Mouse (Mus musculus): ENCODE data around the gene Amd1. TPM values are rescaled to one million over a fixed set of nuclear protein-coding genes. Genes with fewer than 3 reads are reported as not detected.
A peak's percentile ranks its signal among the peaks of the same experiment; 100 is the strongest.

Gene Amd1
- polyA plus RNA-seq, 1 experiment from 2014 or later = 43.0 TPM

DNA sequence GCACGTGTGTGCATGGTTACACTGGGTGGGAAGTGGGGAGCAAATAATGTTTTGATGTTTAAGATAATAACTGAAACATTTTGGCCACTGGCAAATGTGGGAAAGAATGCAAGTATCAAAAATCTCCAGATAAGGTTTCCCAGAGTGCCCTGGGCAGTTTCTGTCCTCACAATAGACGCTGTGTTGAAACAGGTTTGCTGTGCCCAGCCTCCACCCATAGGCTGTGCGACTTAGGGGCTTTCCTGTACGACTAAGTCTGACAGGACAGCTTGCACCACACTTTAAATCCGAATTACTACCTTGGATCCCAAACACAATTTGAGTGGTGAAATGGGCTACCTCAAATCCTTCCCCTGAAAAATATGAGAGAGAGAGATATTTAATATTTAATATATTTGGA lies 23.7 kb downstream of the Amd1 start:
- H3K9ac ChIP-seq (ENCODE audit: low read length) = no peak overlapping the region
- no peak overlapping the region for H3K4me3 ChIP-seq (ENCODE audit: control insufficient read depth in 1 of 2, insufficient read depth in 1 of 2, low read depth in 1 of 2, low read length in 2 of 2)
- H3K4me2 ChIP-seq (ENCODE audit: low read length) = no peak overlapping the region
- no peaks in the 10 kb centered on the region; a peak in 1 of 4 replicates for H3K4me1 ChIP-seq (ENCODE audit: control insufficient read depth in 2 of 2, insufficient read depth in 2 of 2, low read length in 2 of 2)
- no peaks in the 10 kb centered on the region for H3K36me3 ChIP-seq (ENCODE audit: control insufficient read depth, insufficient read depth, low read length)
- H3K27ac ChIP-seq (replicated peaks in 1 of 2; ENCODE audit: control insufficient read depth in 1 of 2, insufficient read depth in 1 of 2, low read depth in 2 of 2, low read length in 2 of 2) = no peak overlapping the region
- 61% methylated on average over 5 of the region's 5 CpGs for WGBS
- ATAC-seq (ENCODE audit: insufficient number of reproducible peaks, insufficient read depth, low FRiP score, low read depth) = no peak
- H3K9me3 ChIP-seq (ENCODE audit: control insufficient read depth, low read length) = no peaks in the 10 kb centered on the region
- H3K27me3 ChIP-seq (ENCODE audit: control insufficient read depth, insufficient read depth, low read length) = no peaks in the 10 kb centered on the region

GRCm38 (mm10) chr10:40275991-40276390 lies 26.0 kb downstream of the Amd1 start:
- no peaks in the 10 kb centered on the region for H3K36me3 ChIP-seq (ENCODE audit: control insufficient read depth, insufficient read depth, low read length)
- no peaks in the 10 kb centered on the region for H3K9me3 ChIP-seq (ENCODE audit: control insufficient read depth, low read length)
- H3K9ac ChIP-seq (ENCODE audit: low read length) = 0 out of 2 replicates have a peak overlapping the region, but pooled peaks have one; percentile 4
- WGBS = 55% methylated on average over 7 of the region's 7 CpGs
- H3K4me2 ChIP-seq (ENCODE audit: low read length) = no peak overlapping the region
- H3K27me3 ChIP-seq (ENCODE audit: control insufficient read depth, insufficient read depth, low read length) = no peaks in the 10 kb centered on the region
- no peak for ATAC-seq (ENCODE audit: insufficient number of reproducible peaks, insufficient read depth, low FRiP score, low read depth)
- no peak overlapping the region for H3K27ac ChIP-seq (replicated peaks in 1 of 2; ENCODE audit: control insufficient read depth in 1 of 2, insufficient read depth in 1 of 2, low read depth in 2 of 2, low read length in 2 of 2)
- no peaks in the 10 kb centered on the region; a peak in 1 of 4 replicates for H3K4me1 ChIP-seq (ENCODE audit: control insufficient read depth in 2 of 2, insufficient read depth in 2 of 2, low read length in 2 of 2)
- H3K4me3 ChIP-seq (ENCODE audit: control insufficient read depth in 1 of 2, insufficient read depth in 1 of 2, low read depth in 1 of 2, low read length in 2 of 2) = no peak overlapping the region

DNA sequence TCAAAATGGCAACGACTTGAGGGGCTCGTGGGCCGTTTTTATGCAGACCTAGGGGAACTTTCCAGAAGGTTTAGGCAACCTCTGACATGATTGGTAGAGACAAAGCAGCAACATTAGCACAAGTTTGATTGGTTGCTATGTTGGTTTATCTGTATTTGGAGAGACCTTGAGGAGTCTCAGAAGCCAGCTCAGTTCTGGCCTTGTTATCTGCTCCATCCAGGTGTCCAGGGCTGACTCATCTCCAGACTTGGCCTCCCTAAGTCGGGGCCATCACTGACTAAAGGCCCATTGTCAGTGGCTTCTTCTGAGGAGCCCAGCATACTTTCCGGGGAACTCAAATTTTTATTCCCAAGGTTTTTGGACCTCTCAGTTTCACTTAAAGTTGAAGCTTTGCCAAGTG lies 28.0 kb downstream of the Amd1 start:
- Histone ChIP-seq H3K27ac (replicated peaks in 1 of 2; ENCODE audit: control insufficient read depth in 1 of 2, insufficient read depth in 1 of 2, low read depth in 2 of 2, low read length in 2 of 2) (no peak overlapping the region), H3K4me3 (ENCODE audit: control insufficient read depth in 1 of 2, insufficient read depth in 1 of 2, low read depth in 1 of 2, low read length in 2 of 2) (no peak overlapping the region), H3K9me3 (ENCODE audit: control insufficient read depth, low read length) (no peaks in the 10 kb centered on the region), H3K4me2 (ENCODE audit: low read length) (no peak overlapping the region), H3K4me1 (ENCODE audit: control insufficient read depth in 2 of 2, insufficient read depth in 2 of 2, low read length in 2 of 2) (no peaks in the 10 kb centered on the region; a peak in 1 of 4 replicates), H3K27me3 (ENCODE audit: control insufficient read depth, insufficient read depth, low read length) (no peaks in the 10 kb centered on the region), H3K36me3 (ENCODE audit: control insufficient read depth, insufficient read depth, low read length) (no peaks in the 10 kb centered on the region), H3K9ac (ENCODE audit: low read length) (no peak overlapping the region)
- no peak for ATAC-seq (ENCODE audit: insufficient number of reproducible peaks, insufficient read depth, low FRiP score, low read depth)
- 74% methylated on average over 5 of the region's 5 CpGs for WGBS

GRCm38 (mm10) chr10:40271216-40271615 lies 30.8 kb downstream of the Amd1 start:
- H3K4me2 ChIP-seq (ENCODE audit: low read length) = no peak overlapping the region
- ATAC-seq (ENCODE audit: insufficient number of reproducible peaks, insufficient read depth, low FRiP score, low read depth) = no peak
- WGBS = 79% methylated on average over 3 of the region's 3 CpGs
- H3K27ac ChIP-seq (replicated peaks in 1 of 2; ENCODE audit: control insufficient read depth in 1 of 2, insufficient read depth in 1 of 2, low read depth in 2 of 2, low read length in 2 of 2) = no peak overlapping the region
- H3K27me3 ChIP-seq (ENCODE audit: control insufficient read depth, insufficient read depth, low read length) = no peaks in the 10 kb centered on the region
- no peak overlapping the region for H3K4me3 ChIP-seq (ENCODE audit: control insufficient read depth in 1 of 2, insufficient read depth in 1 of 2, low read depth in 1 of 2, low read length in 2 of 2)
- no peaks in the 10 kb centered on the region for H3K9me3 ChIP-seq (ENCODE audit: control insufficient read depth, low read length)
- H3K9ac ChIP-seq (ENCODE audit: low read length) = no peak overlapping the region
- no peaks in the 10 kb centered on the region; a peak in 1 of 4 replicates for H3K4me1 ChIP-seq (ENCODE audit: control insufficient read depth in 2 of 2, insufficient read depth in 2 of 2, low read length in 2 of 2)
- no peaks in the 10 kb centered on the region for H3K36me3 ChIP-seq (ENCODE audit: control insufficient read depth, insufficient read depth, low read length)

DNA sequence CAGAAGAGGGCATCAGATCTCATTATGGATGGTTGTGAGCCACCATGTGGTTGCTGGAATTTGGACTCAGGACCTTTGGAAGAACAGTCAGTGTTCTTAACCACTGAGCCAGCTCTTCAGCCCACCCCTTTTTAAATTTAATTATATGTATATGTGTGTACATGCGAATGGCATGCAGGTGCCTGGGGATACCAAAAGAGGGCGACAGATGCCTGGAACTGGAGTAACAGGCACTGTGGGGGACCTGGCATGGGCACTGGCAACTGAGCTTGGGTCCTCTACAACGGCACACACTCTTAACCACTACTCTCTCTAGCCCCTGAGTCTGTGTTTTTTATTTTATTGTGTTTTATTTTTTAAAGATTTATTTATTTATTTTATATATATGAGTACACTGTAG lies 37.1 kb downstream of the Amd1 start:
- no peaks in the 10 kb centered on the region for H3K27me3 ChIP-seq (ENCODE audit: control insufficient read depth, insufficient read depth, low read length)
- H3K36me3 ChIP-seq (ENCODE audit: control insufficient read depth, insufficient read depth, low read length) = no peaks in the 10 kb centered on the region
- no peak for ATAC-seq (ENCODE audit: insufficient number of reproducible peaks, insufficient read depth, low FRiP score, low read depth)
- H3K4me1 ChIP-seq (ENCODE audit: control insufficient read depth in 2 of 2, insufficient read depth in 2 of 2, low read length in 2 of 2) = peaks cover 0 to 2% of the 10 kb centered on the region in 2 experiments; a peak in 1 of 4 replicates
- no peak overlapping the region for H3K4me3 ChIP-seq (ENCODE audit: control insufficient read depth in 1 of 2, insufficient read depth in 1 of 2, low read depth in 1 of 2, low read length in 2 of 2)
- no peak overlapping the region for H3K4me2 ChIP-seq (ENCODE audit: low read length)
- no peak overlapping the region for H3K27ac ChIP-seq (replicated peaks in 1 of 2; ENCODE audit: control insufficient read depth in 1 of 2, insufficient read depth in 1 of 2, low read depth in 2 of 2, low read length in 2 of 2)
- 74% methylated on average over 3 of the region's 3 CpGs for WGBS
- 0 out of 2 replicates have a peak, but pooled peaks cover 3% of the 10 kb centered on the region for H3K9me3 ChIP-seq (ENCODE audit: control insufficient read depth, low read length)
- H3K9ac ChIP-seq (ENCODE audit: low read length) = no peak overlapping the region

GRCm38 (mm10) chr10:40263691-40264090 lies 38.3 kb downstream of the Amd1 start:
- no peaks in the 10 kb centered on the region for H3K36me3 ChIP-seq (ENCODE audit: control insufficient read depth, insufficient read depth, low read length)
- 0 out of 2 replicates have a peak, but pooled peaks cover 3% of the 10 kb centered on the region for H3K9me3 ChIP-seq (ENCODE audit: control insufficient read depth, low read length)
- H3K27ac ChIP-seq (replicated peaks in 1 of 2; ENCODE audit: control insufficient read depth in 1 of 2, insufficient read depth in 1 of 2, low read depth in 2 of 2, low read length in 2 of 2) = no peak overlapping the region
- WGBS = 72% methylated on average over 4 of the region's 4 CpGs
- H3K4me3 ChIP-seq (ENCODE audit: control insufficient read depth in 1 of 2, insufficient read depth in 1 of 2, low read depth in 1 of 2, low read length in 2 of 2) = no peak overlapping the region
- H3K27me3 ChIP-seq (ENCODE audit: control insufficient read depth, insufficient read depth, low read length) = no peaks in the 10 kb centered on the region
- no peak overlapping the region for H3K4me2 ChIP-seq (ENCODE audit: low read length)
- H3K9ac ChIP-seq (ENCODE audit: low read length) = no peak overlapping the region
- no peak for ATAC-seq (ENCODE audit: insufficient number of reproducible peaks, insufficient read depth, low FRiP score, low read depth)
- peaks cover 0 to 11% of the 10 kb centered on the region in 2 experiments; a peak in 2 of 4 replicates for H3K4me1 ChIP-seq (ENCODE audit: control insufficient read depth in 2 of 2, insufficient read depth in 2 of 2, low read length in 2 of 2)

GRCm38 (mm10) chr10:40262200-40262599 lies 39.8 kb downstream of the Amd1 start:
- peaks cover 0 to 11% of the 10 kb centered on the region in 2 experiments; a peak in 2 of 4 replicates for H3K4me1 ChIP-seq (ENCODE audit: control insufficient read depth in 2 of 2, insufficient read depth in 2 of 2, low read length in 2 of 2)
- H3K27me3 ChIP-seq (ENCODE audit: control insufficient read depth, insufficient read depth, low read length) = no peaks in the 10 kb centered on the region
- H3K9ac ChIP-seq (ENCODE audit: low read length) = no peak overlapping the region
- H3K36me3 ChIP-seq (ENCODE audit: control insufficient read depth, insufficient read depth, low read length) = no peaks in the 10 kb centered on the region
- WGBS = 78% methylated on average over 6 of the region's 6 CpGs
- no peak overlapping the region for H3K4me2 ChIP-seq (ENCODE audit: low read length)
- H3K9me3 ChIP-seq (ENCODE audit: control insufficient read depth, low read length) = 0 out of 2 replicates have a peak, but pooled peaks cover 3% of the 10 kb centered on the region
- no peak overlapping the region for H3K4me3 ChIP-seq (ENCODE audit: control insufficient read depth in 1 of 2, insufficient read depth in 1 of 2, low read depth in 1 of 2, low read length in 2 of 2)
- no peak overlapping the region for H3K27ac ChIP-seq (replicated peaks in 1 of 2; ENCODE audit: control insufficient read depth in 1 of 2, insufficient read depth in 1 of 2, low read depth in 2 of 2, low read length in 2 of 2)
- ATAC-seq (ENCODE audit: insufficient number of reproducible peaks, insufficient read depth, low FRiP score, low read depth) = no peak

- H3K36me3 ChIP-seq (ENCODE audit: control insufficient read depth, insufficient read depth, low read length) = no peaks in the 10 kb centered on the region
- no peak for ATAC-seq (ENCODE audit: insufficient number of reproducible peaks, insufficient read depth, low FRiP score, low read depth)
- H3K4me1 ChIP-seq (ENCODE audit: control insufficient read depth in 2 of 2, insufficient read depth in 2 of 2, low read length in 2 of 2) = peaks cover 4 to 20% of the 10 kb centered on the region in 2 experiments
- 0 out of 2 replicates have a peak, but pooled peaks cover 3% of the 10 kb centered on the region for H3K9me3 ChIP-seq (ENCODE audit: control insufficient read depth, low read length)
- H3K4me2 ChIP-seq (ENCODE audit: low read length) = no peak overlapping the region
- H3K9ac ChIP-seq (ENCODE audit: low read length) = no peak overlapping the region
- 54% methylated on average over 5 of the region's 5 CpGs for WGBS
- H3K4me3 ChIP-seq (ENCODE audit: control insufficient read depth in 1 of 2, insufficient read depth in 1 of 2, low read depth in 1 of 2, low read length in 2 of 2) = no peak overlapping the region
- H3K27ac ChIP-seq (replicated peaks in 1 of 2; ENCODE audit: control insufficient read depth in 1 of 2, insufficient read depth in 1 of 2, low read depth in 2 of 2, low read length in 2 of 2) = no peak overlapping the region
- no peaks in the 10 kb centered on the region for H3K27me3 ChIP-seq (ENCODE audit: control insufficient read depth, insufficient read depth, low read length)
Observed at GRCm38 (mm10) chr10:40260305-40260704, 41.7 kb downstream of the Amd1 start.
